Mouse (Mus musculus) ES-Bruce4 (cell line): ENCODE data around the gene Neb.

Experiments
- CTCF ChIP-seq: IDR thresholded peaks from one replicate; pipeline ENCODE4 v1.8.1; 2011; ENCODE audit warnings: low read depth, low read length
- EP300 ChIP-seq: IDR thresholded peaks from 2 replicates; pipeline ENCODE4 v1.6.1; 2011; ENCODE audit warnings: low read depth, low read length; ENCODE audit not compliant: insufficient read depth
- POLR2A ChIP-seq: IDR thresholded peaks from one replicate; pipeline ENCODE4 v1.8.1; 2011; ENCODE audit warnings: low read length; ENCODE audit not compliant: insufficient read depth

GRCm38 (mm10) chr2:52304554-52304953 lies 73.7 kb downstream of the Neb start:
- no peak for TF ChIP-seq CTCF
- no peak for TF ChIP-seq POLR2A
- no peak for TF ChIP-seq EP300
